Mouse (Mus musculus) lung, postnatal 0 days (tissue): ENCODE measurements at regions not wholly inside any gene's neighbourhood (a gene's known extent, or its start where the extent isn't known, plus 50 kb on each side); places are given as distances from the start of the nearest gene placed in this dataset.

Experiments used
- ATAC-seq: fragments of 200-750 bp; cut with Nextera tagmentation; 2 replicates; pipeline ENCODE4 v1.8.0; 2017; ENCODE audit warnings: moderate library complexity
- DNase-seq: peaks from one replicate; pipeline ENCODE4 v3.0.0-alpha.2; 2016; ENCODE audit warnings: low spot score
- H3K27ac ChIP-seq: fragments of 300-500 bp; sonication (generic); 2 replicates; pipeline ENCODE4 v1.5.1; 2014; ENCODE audit warnings: antibody characterized with exemption, mild to moderate bottlenecking, low read length, mixed read lengths
- H3K27me3 ChIP-seq: fragments of 300-500 bp; sonication (generic); replicated peaks from 2 replicates; pipeline ENCODE4 v1.6.1; 2014; ENCODE audit warnings: low read length, mixed read lengths; ENCODE audit not compliant: insufficient read depth
- H3K36me3 ChIP-seq: fragments of 300-500 bp; sonication (generic); 2 replicates; pipeline ENCODE4 v1.6.1; 2014; ENCODE audit warnings: low read length, mixed read lengths; ENCODE audit not compliant: insufficient read depth
- H3K4me1 ChIP-seq: fragments of 300-500 bp; sonication (generic); 2 replicates; pipeline ENCODE4 v1.6.1; 2014; ENCODE audit warnings: antibody characterized with exemption, low read depth, low read length, mixed read lengths; ENCODE audit not compliant: insufficient read depth
- H3K4me2 ChIP-seq: fragments of 300-500 bp; sonication (generic); replicated peaks from 2 replicates; pipeline ENCODE4 v1.6.1; 2014; ENCODE audit warnings: low read depth, mild to moderate bottlenecking, low read length, moderate library complexity, mixed read lengths
- H3K4me3 ChIP-seq: fragments of 300-500 bp; sonication (generic); 2 replicates; pipeline ENCODE4 v1.5.1; 2014; ENCODE audit warnings: low read depth, low read length
- H3K9ac ChIP-seq: fragments of 300-500 bp; sonication (generic); replicated peaks from 2 replicates; pipeline ENCODE4 v1.6.1; 2014; ENCODE audit warnings: low read depth, mild to moderate bottlenecking
- H3K9me3 ChIP-seq: fragments of 300-500 bp; sonication (generic); 2 replicates; pipeline ENCODE4 v1.6.1; 2016; ENCODE audit warnings: low read length, mixed read lengths
- CTCF ChIP-seq: IDR thresholded peaks from 2 replicates; pipeline ENCODE4 v1.5.1; 2016; ENCODE audit warnings: antibody characterized with exemption, mild to moderate bottlenecking
- EP300 ChIP-seq: IDR thresholded peaks from 2 replicates; pipeline ENCODE4 v1.6.1; 2016; ENCODE audit warnings: antibody characterized with exemption, mild to moderate bottlenecking, control low read depth
- WGBS: fragments of 180-500 bp; shearing (Covaris S2); extraction: QIAGEN DNeasy Blood & Tissue Kit; methylation state at CpG from one replicate; pipeline ENCODE4 v1.1.7; 2014; 5-methylcytosine and 5-hydroxymethylcytosine counted together

DNA sequence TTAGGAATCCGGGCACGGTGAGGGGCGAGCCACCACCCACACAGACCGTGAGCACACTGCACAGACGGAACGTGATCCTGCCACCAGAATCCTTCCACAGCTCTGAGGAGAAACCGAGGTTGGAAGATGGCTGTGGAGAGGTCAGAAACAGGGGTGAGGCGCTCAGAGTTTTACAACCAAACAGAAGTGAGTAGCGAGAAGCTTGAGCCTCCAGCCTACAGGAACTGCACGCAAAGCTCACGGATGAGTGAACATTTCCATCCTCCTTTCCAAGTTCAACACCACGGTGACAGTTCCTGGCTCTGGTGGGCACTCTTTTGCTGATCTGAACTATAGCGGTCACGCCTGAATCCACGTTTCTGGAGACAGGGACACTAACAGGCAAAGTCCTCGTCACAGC lies 225.6 kb downstream of the Bcl2l11 start:
- H3K36me3 ChIP-seq = no peaks in the 10 kb centered on the region
- no peak overlapping the region for H3K4me2 ChIP-seq
- no peak overlapping the region for H3K4me3 ChIP-seq
- no peaks in the 10 kb centered on the region for H3K9me3 ChIP-seq
- H3K27ac ChIP-seq = no peak overlapping the region
- DNase-seq (no peak), ATAC-seq (no peak)
- WGBS = 89% methylated on average over 16 of the region's 16 CpGs
- H3K27me3 ChIP-seq = no peaks in the 10 kb centered on the region
- TF ChIP-seq CTCF = no peak
- no peaks in the 10 kb centered on the region for H3K4me1 ChIP-seq
- H3K9ac ChIP-seq = no peak overlapping the region

DNA sequence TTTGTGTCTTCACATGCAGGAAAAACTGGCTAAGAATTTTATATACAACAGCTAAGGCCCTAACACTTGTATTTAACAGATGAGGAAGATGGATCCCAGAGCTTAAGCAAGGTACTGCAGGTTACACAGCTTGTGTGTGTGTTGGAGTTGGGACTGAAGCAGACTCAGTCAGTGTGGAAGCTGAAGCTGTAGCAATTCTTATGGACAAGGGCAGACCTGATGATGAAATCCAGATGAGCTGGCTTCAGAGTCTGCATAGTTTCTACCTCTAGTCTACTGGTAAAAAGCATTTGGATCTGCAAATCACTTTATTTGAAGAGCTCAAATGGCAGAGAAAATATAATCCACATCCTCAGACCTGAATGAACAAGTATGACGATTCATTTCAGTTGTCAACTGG lies 226.7 kb downstream of the Bcl2l11 start:
- TF ChIP-seq EP300 (no peak), CTCF (no peak)
- H3K27ac ChIP-seq = no peak overlapping the region
- WGBS = 85% methylated on average over 1 of the region's 1 CpGs
- no peak overlapping the region for H3K4me2 ChIP-seq
- H3K4me1 ChIP-seq = no peaks in the 10 kb centered on the region
- no peaks in the 10 kb centered on the region for H3K27me3 ChIP-seq
- no peak overlapping the region for H3K9ac ChIP-seq
- no peak overlapping the region for H3K4me3 ChIP-seq
- no peaks in the 10 kb centered on the region for H3K9me3 ChIP-seq
- ATAC-seq = no peak
- no peak for DNase-seq
- no peaks in the 10 kb centered on the region for H3K36me3 ChIP-seq

DNA sequence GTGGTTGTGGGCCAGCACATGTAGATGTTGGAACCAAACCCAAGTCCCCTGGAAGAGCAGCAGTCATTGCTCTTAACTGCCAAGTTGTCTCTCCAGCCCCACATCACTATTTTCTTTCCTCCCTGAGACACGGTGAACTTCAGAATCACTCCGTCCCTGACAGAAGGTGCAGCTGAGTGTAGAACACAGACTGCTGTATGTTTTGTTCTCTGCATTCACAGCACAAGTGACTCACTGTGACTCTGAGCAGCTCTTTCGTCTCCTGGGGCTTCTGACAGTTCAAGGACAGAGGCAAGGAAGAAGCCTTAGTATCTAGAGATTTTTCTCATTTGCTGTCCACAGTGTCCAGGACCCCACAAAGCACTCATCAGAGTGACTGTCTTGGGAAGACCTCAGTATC lies 227.6 kb downstream of the Bcl2l11 start:
- Histone ChIP-seq H3K27me3 (no peaks in the 10 kb centered on the region), H3K9me3 (no peaks in the 10 kb centered on the region), H3K9ac (no peak overlapping the region), H3K4me3 (no peak overlapping the region), H3K36me3 (no peaks in the 10 kb centered on the region), H3K4me1 (no peaks in the 10 kb centered on the region), H3K4me2 (no peak overlapping the region), H3K27ac (no peak overlapping the region)
- no peak for DNase-seq
- TF ChIP-seq EP300 (no peak), CTCF (no peak)
- 71% methylated on average over 3 of the region's 3 CpGs for WGBS
- no peak for ATAC-seq

DNA sequence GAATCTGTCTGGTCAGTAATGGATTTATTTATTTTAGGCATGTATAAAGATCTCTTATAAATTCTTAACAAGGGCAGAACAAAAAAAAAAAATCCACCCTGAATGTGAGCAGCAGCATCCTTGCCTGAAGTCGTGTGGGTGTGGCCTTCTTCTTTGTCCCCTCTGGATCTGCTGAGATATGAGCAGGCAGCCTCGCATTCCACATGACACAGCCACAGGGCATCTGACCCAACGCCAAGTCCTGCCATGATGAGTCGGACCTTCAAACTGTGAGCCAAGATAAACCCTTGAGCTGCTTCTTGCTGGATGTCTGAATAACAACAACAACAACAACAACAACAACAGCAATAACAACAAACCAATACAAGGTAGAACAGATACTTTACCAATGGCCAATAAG lies 230.5 kb downstream of the Bcl2l11 start:
- TF ChIP-seq EP300 (no peak), CTCF (no peak)
- Histone ChIP-seq H3K9me3 (no peaks in the 10 kb centered on the region), H3K4me3 (no peak overlapping the region), H3K27me3 (no peaks in the 10 kb centered on the region), H3K27ac (no peak overlapping the region), H3K9ac (no peak overlapping the region), H3K4me1 (no peaks in the 10 kb centered on the region), H3K4me2 (no peak overlapping the region), H3K36me3 (no peaks in the 10 kb centered on the region)
- no peak for DNase-seq
- 82% methylated on average over 4 of the region's 4 CpGs for WGBS
- no peak for ATAC-seq

DNA sequence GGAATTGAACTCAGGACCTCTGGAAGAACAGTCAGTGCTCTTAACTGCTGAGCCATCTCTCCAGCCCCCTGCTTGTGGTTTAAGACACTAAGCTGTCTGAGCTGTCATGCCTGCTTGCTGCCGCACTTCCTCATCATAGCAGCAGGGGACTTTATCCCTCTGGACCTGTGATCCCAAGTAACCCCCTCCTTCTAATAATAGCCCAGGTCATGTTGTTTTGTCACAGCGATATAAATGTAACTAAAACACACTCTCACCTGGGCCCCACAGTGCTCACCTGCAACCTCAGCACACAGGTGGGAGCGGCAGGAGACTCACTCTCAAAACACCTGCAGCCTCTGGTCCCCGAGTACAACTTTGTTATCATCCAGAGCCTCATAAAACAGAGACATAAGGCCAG lies 231.9 kb upstream of the Spdye4c start:
- no peak for DNase-seq
- no peaks in the 10 kb centered on the region for H3K9me3 ChIP-seq
- 79% methylated on average over 4 of the region's 4 CpGs for whole genome bisulfite sequencing
- H3K27me3 ChIP-seq = no peaks in the 10 kb centered on the region
- no peak overlapping the region for H3K9ac ChIP-seq
- H3K4me3 ChIP-seq = no peak overlapping the region
- TF ChIP-seq CTCF (no peak), EP300 (no peak)
- H3K27ac ChIP-seq = no peak overlapping the region
- H3K4me1 ChIP-seq = no peaks in the 10 kb centered on the region; the same call in 1 of the 2 replicates
- no peaks in the 10 kb centered on the region for H3K36me3 ChIP-seq
- H3K4me2 ChIP-seq = no peak overlapping the region
- ATAC-seq = no peak

DNA sequence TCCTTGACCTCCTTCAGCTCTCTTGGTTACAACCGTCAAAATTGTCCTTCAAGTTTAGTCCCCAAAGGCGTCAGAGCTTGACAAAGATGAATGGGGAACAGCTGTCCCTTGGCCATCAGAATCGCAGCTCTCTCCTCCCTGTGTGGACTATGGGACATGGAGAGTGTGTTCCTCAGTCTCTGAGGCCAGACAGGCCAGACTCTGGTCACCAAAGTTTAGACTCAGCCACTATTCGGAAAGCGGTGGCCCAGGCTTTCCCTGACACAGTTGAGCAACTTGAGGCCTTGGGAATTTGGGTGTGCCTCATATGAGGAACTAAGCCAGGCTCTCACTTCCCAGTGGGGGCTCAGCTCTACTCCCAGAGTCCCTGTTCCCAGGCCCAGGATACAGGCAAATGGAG lies 230.5 kb upstream of the Spdye4c start:
- no peak overlapping the region for H3K4me2 ChIP-seq
- TF ChIP-seq CTCF = no peak
- TF ChIP-seq EP300 = no peak
- no peak overlapping the region for H3K27ac ChIP-seq
- H3K9me3 ChIP-seq = no peaks in the 10 kb centered on the region
- ATAC-seq (no peak), DNase-seq (peak; percentile 15)
- no peak overlapping the region for H3K9ac ChIP-seq
- no peak overlapping the region for H3K4me3 ChIP-seq
- H3K27me3 ChIP-seq = no peaks in the 10 kb centered on the region
- H3K36me3 ChIP-seq = no peaks in the 10 kb centered on the region
- WGBS = 57% methylated on average over 5 of the region's 5 CpGs
- peaks cover 3% of the 10 kb centered on the region; the same call in 1 of the 2 replicates for H3K4me1 ChIP-seq

DNA sequence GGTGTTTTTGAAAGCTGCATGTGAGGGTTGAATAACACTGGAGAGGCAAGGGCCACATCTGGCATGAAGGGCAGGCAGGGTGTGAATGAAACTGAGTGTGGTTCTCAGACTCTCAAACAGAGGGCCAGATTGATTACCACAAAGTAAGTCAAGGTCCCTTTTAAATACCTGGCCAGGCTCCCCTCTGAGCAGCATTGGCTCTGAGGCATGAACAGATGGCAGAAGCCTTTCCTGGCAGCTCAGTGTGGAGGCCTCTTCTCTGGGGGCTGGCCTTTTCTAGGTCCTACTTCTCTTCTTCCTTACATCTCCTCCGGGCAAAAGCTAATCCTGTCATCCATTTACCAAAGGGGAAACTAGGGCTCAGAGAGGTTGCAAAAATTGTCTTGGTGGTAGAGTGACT lies 229.6 kb upstream of the Spdye4c start:
- Histone ChIP-seq H3K4me3 (no peak overlapping the region), H3K36me3 (no peaks in the 10 kb centered on the region), H3K4me1 (peaks cover 3% of the 10 kb centered on the region; the same call in 1 of the 2 replicates), H3K27me3 (no peaks in the 10 kb centered on the region), H3K27ac (no peak overlapping the region), H3K4me2 (no peak overlapping the region), H3K9ac (no peak overlapping the region), H3K9me3 (no peaks in the 10 kb centered on the region)
- DNase-seq (no peak), ATAC-seq (no peak)
- TF ChIP-seq CTCF (no peak), EP300 (no peak)
- WGBS = 73% methylated on average over 1 of the region's 1 CpGs
